Mouse (Mus musculus): ENCODE measurements around the gene 9530053A07Rik. TPM values are rescaled to one million over a fixed set of nuclear protein-coding genes. Genes with fewer than 3 reads are reported as not detected.

Gene 9530053A07Rik
- total RNA-seq, 1 experiment from 2014 or later = not detected

GRCm38 (mm10) chr7:28175358-28175757, 46.1 kb downstream of the 9530053A07Rik start:
- no peak for DNase-seq

DNA sequence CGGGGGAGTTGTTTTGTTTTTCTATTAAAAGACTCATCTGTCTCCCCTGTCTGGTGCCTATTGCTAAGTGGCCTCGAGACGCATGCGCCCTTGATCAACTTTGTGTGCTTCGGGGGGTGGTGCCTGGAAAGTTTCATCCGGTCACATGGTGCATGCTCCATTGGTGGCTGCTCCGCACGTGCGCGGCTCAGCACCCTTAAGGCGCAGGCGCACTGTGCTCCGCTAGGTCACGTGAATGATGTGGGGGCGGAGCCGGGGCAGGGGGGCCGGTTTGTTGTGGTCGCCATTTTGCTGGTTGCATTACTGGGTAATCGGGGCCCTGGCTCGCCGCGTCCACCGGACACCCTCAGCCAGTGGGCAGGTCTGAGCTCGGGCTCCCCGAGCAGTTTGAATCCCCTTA, 50.0 kb downstream of the 9530053A07Rik start, which contains the start of gene Dyrk1b:
TSS of gene Dyrk1b (plus strand) at position 242 of the 400 bp plus-strand sequence.
- DNase-seq = peak; percentile 98

DNA sequence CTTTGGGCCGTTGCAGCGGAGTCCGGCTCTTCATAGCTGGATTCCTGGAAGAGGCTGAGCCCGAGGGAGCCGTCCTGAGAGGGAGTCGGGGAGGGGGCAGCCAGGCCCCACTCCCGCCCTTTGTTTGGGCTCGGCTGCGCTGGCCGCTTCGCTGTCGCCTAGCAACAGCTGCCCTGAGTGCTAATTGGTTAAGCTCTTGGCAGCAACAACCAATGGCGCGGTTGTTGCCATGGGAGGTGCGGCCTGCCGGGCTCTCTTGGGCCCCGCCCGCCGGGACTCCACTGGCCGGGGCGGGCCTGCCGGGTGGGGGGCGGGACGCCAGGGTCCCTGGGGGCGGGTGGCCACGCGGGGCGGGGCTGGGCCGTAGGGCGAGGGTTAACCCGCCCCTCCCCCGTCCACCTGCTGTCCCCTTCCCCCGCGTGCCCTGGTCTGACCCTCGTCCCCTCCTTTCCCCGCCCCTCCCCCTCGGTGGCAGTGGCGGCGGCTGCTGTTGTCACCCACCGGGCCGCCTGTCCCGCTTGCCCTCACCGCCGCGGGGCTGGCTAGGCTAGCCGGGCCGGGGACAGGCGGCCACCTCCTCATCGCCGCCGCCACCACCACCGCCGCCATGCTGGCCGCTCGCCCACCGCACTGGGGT, 50.6 kb downstream of the 9530053A07Rik start:
- peak; percentile 93 for DNase-seq

GRCm38 (mm10) chr7:28180890-28181289, 51.6 kb downstream of the 9530053A07Rik start:
- DNase-seq = no peak

- no peak for DNase-seq
Measured at GRCm38 (mm10) chr7:28181376-28181775, 52.1 kb downstream of the 9530053A07Rik start.

DNA sequence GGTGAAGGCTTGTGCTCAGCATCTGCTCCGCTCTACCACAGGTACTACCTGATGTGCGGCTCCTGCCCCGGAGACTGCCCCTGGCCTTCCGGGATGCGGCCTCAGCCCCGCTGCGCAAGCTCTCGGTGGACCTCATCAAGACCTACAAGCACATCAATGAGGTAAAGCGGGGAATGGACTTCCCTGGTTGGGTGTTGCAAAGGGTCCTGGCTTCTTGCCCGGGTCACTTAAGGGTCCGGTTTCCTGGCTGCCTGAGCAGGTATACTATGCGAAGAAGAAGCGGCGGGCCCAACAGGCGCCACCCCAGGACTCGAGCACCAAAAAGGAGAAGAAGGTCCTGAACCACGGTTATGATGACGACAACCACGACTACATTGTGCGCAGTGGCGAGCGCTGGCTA, 53.1 kb downstream of the 9530053A07Rik start:
- DNase-seq = no peak

DNA sequence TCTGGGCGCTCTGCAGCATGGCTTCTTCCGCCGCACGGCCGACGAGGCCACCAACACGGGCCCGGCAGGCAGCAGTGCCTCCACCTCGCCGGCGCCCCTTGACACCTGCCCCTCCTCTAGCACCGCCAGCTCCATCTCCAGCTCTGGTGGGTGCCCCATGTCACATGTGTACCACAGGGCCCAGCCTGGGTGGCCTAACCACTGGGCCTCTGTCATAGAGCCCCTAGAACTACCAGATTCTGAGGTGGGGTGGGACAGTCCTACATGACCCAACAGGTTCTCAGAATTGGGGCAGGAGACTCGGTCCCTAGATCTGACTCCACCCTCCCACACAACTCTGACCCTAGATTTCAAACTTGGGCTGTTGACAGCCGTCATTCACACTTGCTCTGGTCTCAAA, 56.6 kb downstream of the 9530053A07Rik start:
- DNase-seq = no peak

DNA sequence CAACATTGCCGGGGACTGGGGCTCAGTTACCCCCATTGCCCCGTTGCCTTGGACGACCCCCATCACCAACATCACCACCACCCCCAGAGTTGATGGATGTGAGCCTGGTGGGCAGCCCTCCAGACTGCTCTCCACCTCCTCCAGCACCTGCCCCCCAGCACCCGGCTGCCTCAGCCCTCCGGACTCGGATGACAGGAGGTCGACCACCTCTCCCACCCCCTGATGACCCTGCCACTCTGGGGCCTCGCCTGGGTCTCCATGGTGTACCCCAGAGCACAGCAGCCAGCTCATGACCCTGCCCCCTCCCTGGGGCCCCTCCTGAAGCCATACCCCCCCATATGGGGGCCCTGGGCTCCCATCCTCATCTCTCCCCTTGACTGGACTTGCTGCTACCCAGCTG, 57.4 kb downstream of the 9530053A07Rik start:
- no peak for DNase-seq

DNA sequence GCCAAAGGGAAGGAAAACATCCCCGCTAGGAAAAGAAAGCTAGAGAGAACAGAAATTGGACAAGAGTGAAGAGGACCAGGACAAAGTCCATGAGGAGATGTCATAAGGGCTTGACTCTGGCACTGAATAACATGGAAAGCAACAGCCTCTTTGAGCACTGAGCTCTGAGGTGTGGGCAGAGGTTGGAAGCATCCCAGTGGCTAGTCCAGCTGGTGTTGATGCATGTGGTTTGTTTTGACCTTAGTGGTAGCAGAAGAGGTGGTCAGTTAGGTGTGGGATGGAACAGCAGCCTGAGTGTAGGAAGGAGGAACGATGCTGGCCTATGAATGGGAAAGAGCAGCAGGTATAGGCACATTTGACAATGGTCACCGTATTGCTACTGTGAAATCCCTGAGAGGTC, 62.2 kb downstream of the 9530053A07Rik start:
- no peak for DNase-seq

GRCm38 (mm10) chr7:28191903-28192302, 62.6 kb downstream of the 9530053A07Rik start:
- DNase-seq = no peak

- no peak for DNase-seq
Measured at GRCm38 (mm10) chr7:28195414-28196098, 66.3 kb downstream of the 9530053A07Rik start.

GRCm38 (mm10) chr7:28196528-28196927, 67.3 kb downstream of the 9530053A07Rik start:
- no peak for DNase-seq

- DNase-seq = no peak
Measured at GRCm38 (mm10) chr7:28199054-28199453, 69.8 kb downstream of the 9530053A07Rik start.

GRCm38 (mm10) chr7:28203207-28204108, 74.2 kb downstream of the 9530053A07Rik start:
- peak; percentile 30 for DNase-seq

- no peak for DNase-seq
Measured at GRCm38 (mm10) chr7:28206044-28206600, 76.9 kb downstream of the 9530053A07Rik start.

DNA sequence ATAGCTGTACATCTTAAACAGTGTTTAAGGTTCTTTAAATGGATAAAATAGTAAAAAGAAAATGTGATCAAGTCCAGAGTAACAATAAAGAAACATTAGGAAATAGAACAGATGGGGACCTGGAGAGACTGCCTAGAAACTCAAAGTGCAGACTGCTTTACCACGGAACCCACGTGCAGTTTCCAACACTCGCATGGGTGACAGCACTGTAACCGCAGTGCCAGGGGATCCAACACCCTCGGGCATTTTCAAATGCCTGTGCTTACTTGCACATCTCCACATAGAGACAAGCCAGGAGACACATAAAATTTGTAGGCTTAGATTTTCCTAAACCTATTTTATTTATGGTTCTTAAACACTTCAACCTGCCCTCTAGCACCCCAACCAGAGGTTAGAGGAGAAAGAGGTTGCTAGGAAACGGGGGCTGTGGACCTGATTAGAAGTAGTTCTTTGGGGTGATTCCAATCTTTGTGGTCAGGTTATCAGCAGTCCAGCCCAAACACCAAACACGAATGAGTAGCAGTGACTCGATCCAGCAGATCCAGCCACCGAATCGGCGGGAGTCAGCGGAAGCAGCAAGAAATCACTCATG, 79.2 kb downstream of the 9530053A07Rik start:
- no peak for DNase-seq

DNA sequence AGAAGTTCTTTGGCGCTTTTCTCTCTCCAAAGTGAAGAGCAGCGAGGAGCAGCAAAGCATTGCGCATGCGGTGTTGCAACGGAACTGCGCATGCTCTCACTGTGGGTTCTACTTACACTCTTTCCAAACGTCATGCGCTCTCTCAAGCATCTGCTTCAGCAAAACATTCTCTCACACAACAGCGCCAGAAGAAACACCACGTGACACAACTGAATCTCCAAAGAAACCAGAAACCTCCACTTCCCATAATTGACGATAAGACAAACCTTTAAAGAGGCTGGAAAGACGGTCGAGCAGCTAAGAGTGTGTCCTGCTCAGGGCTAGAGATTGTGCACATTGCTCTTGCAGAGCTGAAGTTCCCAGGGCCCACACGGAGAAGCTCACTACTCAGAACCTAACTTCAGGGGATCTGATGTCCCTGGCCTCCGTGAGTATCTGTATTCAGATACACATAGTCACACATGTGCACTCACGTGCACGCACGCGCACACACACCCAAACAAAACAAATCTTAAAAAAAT, 79.8 kb downstream of the 9530053A07Rik start:
- peak; percentile 74 for DNase-seq

DNA sequence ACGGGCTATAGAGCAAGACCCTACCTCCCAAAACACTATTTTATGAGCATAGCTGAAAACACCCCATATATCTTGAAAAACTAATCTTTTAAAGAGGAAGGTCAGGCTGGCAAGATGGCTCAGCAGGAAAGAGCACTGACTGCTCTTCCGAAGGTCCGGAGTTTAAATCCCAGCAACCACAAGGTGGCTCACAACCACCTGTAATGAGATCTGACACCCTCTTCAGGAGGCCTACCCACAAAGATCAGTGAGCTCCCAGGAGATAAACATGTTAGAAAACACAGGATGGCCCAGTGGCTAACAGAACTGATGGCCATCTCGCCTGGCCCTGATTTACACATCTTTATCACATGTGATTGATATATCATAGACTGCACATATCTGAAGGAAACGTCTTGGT, 81.5 kb downstream of the 9530053A07Rik start:
- no peak for DNase-seq

- peak; percentile 83 for DNase-seq
Measured at GRCm38 (mm10) chr7:28214142-28214541, 84.9 kb downstream of the 9530053A07Rik start.
